Mouse (Mus musculus) MEL (cell line): ENCODE measurements at regions not wholly inside any gene's neighbourhood (a gene's known extent, or its start where the extent isn't known, plus 50 kb on each side); places are given as distances from the start of the nearest gene placed in this dataset.

Experiments
- CTCF ChIP-seq, 3 experiments: IDR thresholded peaks in 2 of 3; conservative IDR thresholded peaks in 1 of 3; 2 replicates each; pipeline ENCODE4 v1.5.1; 2011 to 2012; ENCODE audit warnings: low read length in 3 of 3, low read depth in 2 of 3, mild to moderate bottlenecking in 2 of 3, improper control_type of control experiment in 1 of 3, inconsistent platforms in 1 of 3, mixed read lengths in 1 of 3, moderate library complexity in 1 of 3; ENCODE audit not compliant: control insufficient read depth in 1 of 3, insufficient read depth in 1 of 3, poor library complexity in 1 of 3, severe bottlenecking in 1 of 3
- MEF2A ChIP-seq: IDR thresholded peaks from 2 replicates; pipeline ENCODE4 v1.6.1; 2014; ENCODE audit warnings: low read depth, mild to moderate bottlenecking, inconsistent platforms, low read length, improper control_type of control experiment; ENCODE audit not compliant: poor library complexity, insufficient replicate concordance, severe bottlenecking; ENCODE audit errors: extremely low read depth
- POLR2A ChIP-seq, 2 experiments: IDR thresholded peaks; 2 replicates each; pipeline ENCODE4 v1.6.1; 2011 to 2012; ENCODE audit warnings: low read length in 2 of 2, mild to moderate bottlenecking in 2 of 2, control low read depth in 1 of 2, improper control_type of control experiment in 1 of 2, low read depth in 1 of 2, moderate library complexity in 1 of 2; ENCODE audit not compliant: control insufficient read depth in 1 of 2, insufficient read depth in 1 of 2, poor library complexity in 1 of 2
- POLR2AphosphoS2 ChIP-seq: IDR thresholded peaks from 2 replicates; pipeline ENCODE4 v1.6.1; 2011; ENCODE audit warnings: low read length, improper control_type of control experiment
- POLR2AphosphoS5 ChIP-seq: IDR thresholded peaks from 2 replicates; pipeline ENCODE4 v1.6.1; 2012; ENCODE audit warnings: low read depth, borderline replicate concordance, mild to moderate bottlenecking, inconsistent platforms, low read length, moderate library complexity, mixed read lengths
- RCOR1 ChIP-seq: IDR thresholded peaks from 2 replicates; pipeline ENCODE4 v1.6.1; 2012; ENCODE audit warnings: low read depth, mild to moderate bottlenecking, inconsistent platforms, low read length, improper control_type of control experiment
- ZNF384 ChIP-seq: IDR thresholded peaks from 2 replicates; pipeline ENCODE4 v1.6.1; 2012; ENCODE audit warnings: low read depth, mild to moderate bottlenecking, inconsistent platforms, low read length, improper control_type of control experiment

DNA sequence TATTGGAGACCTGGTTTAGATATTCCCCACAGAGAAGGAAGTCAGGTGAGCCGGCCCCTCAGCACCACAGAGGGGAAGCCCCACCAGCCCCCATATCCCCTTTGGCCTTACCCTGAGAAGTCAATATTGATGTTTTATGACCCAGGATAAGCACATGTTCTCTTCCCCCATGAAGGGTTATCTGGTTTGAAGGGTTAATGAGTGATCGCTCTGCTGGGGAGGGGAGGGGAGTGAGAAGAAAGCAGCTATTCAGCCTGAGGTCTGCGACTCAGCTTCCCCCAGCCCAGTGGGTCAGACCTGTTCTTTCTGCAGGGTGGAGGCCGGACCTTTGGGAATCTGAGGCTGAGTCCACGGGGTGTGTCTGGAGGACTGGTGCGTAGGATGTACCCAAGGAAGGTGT, 152.4 kb upstream of the Haao start:
- TF ChIP-seq POLR2AphosphoS5 (no peak), POLR2A (IDR thresholded peaks at IDR 0.05; ENCODE audit: control insufficient read depth in 1 of 2, insufficient read depth in 1 of 2, low read depth in 1 of 2, low read length in 2 of 2, poor library complexity in 1 of 2) (no peak), MEF2A (no peak), CTCF (IDR thresholded peaks at IDR 0.05 in 2 of 3, conservative IDR thresholded peaks at IDR 0.05 in 1 of 3; ENCODE audit: control insufficient read depth in 1 of 3, insufficient read depth in 1 of 3, low read depth in 2 of 3, low read length in 3 of 3, poor library complexity in 1 of 3, severe bottlenecking in 1 of 3) (no peak), RCOR1 (no peak), POLR2AphosphoS2 (no peak), ZNF384 (no peak)
